Mouse (Mus musculus) B cell, adult 62 days (primary cell): ENCODE data around the gene Adal. TPM values are rescaled to one million over a fixed set of nuclear protein-coding genes. Genes with fewer than 3 reads are reported as not detected.

ENCODE experiments used
- total RNA-seq: library from RNA; stranded (reverse); gene quantifications from 4 replicates; pipeline ENCODE4 v1.2.4, GENCODE M21; 2023

Gene Adal
- 13.6 to 19.3 TPM (median 16.8 TPM) in 4 replicates for total RNA-seq

DNA sequence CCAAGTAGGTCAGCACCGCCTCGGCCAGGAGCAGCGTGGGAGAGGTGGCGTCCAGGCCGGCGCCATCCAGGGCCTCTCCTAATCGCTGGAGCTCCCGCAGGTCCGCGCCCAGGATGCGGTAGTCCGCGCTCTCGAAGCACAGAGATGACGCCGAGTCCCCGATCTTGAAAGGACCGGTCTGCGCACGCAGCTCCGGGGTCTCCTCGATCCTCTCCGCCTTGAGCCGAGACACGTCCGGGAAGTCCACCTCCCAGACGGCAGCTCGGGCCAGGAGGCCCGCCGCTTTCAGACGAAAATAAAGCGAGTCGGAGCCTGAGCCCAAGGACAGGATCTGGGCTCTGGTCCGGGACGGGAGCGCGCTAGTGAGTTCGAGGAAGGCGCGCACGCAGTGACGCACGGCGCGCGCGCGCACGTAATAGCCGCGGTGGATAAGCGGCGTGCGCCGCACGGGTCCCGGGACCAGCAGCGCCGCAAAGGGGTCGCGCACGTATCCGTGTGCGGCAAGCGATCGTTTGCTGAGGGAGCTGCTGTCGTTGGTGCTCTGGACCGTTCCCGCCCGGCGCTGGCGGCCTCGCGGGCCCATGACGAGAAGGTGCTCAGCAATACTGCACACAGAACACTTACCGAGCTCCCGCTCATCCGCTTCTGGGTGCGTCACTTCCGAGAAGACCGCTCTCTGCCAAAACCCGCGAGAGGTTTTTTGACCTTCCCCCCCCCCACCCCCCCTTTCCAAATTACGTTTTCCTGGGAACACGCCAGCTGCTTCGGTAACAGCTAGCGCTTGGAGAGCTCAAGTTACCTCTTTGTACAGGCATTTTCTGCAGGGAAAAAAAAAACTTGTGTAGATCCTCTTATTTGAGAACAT is at the start of gene Adal, which contains the start of gene Lcmt2:
Gene Adal, plus strand, starts transcription at position 411 of the 865 bp plus-strand sequence.
Gene Lcmt2, minus strand, starts transcription at position 636 of the 865 bp plus-strand sequence.

DNA sequence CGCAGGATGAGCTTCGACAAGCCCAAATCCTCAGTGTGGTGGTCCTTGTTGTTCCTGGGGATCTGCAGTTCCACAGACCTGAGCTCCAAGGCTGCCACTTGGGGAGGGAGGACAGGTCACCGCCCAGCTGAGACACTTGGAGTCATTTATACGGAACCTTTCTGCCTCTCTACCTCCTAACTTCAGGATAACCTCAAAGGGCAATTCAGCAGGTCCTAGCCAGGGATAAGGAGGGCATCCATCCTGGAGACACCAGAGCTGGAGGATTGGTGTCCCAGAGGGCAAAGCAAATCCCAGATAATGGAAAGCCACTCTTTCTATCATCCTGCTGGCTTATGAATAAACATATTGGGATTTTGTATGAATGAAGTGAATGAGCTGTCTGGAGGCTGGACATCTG is 30.5 kb upstream of the Adal start, which contains the start of gene Tgm7:
Gene Tgm7, minus strand, starts transcription at position 101 of the 400 bp plus-strand sequence.

DNA sequence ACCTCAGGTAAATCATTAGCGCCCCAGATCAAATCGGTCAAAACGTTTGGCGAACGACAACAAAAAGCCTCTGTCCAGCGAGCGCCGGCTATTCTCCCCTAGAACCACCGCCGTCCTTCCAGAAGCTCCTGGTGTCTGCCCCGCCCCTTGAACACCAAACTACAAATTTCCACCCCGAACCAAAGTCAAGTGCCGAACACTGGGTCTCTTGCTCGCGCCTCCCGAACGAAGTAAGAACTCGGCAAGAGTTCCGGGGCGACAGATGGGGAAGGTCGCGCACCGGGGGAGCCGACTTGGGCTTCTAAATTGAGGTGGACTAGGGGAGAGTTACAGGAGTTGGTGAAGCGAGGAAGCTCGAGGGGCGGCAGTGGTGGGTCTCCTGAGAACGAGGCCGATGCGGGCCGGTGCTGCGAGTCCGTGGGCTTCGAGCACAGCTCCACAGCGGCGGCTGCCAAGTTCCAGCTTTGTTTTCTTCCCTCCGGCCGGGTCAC is 30.3 kb downstream of the Adal start, which contains the start of gene Tubgcp4:
Gene Tubgcp4, plus strand, starts transcription at position 174 of the 491 bp plus-strand sequence.

DNA sequence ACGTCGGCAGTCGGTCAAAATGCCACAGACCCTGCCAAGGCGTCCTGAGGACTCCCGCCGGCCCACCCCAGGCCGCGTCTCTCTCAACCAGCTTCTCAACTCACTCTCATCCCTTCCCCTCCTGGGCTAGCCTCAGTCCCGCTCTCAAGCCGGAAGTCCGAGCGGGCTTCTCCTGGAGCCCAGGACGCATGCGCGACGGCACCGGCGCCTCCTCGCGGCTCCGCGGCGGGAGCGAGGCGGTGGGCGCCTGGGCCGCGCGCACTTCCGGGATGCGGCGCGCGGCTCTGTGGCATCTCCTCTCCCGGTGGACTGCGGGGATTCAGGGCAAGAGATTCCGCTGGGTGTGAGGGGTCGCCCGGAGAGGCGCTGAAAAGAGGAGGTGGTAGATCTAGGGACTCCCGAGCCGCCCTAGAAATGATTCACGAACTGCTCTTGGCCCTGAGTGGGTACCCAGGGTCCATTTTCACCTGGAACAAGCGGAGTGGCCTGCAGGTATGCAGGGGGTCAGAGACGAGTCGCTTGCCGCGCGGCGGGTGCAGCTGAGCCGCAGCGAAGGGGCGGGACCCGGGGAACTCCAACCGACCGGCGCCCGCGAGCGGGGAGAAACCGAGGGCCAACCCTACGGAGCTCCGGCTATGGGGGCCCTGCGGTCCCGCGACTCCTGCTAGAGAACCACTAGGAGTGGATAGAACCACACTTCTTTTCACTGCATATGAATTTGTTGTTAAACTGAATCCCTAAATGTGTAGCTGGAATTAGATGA is 30.9 kb downstream of the Adal start, which contains the start of gene Zscan29:
Gene Zscan29, minus strand, starts transcription at position 146 of the 763 bp plus-strand sequence.

Other genes starting within 250 kb of the Adal start
- gene Ubr1, start 169.7 kb upstream of the Adal start, total RNA-seq = 65.5 to 69.8 TPM (median 68.6 TPM) in 4 replicates
- gene Tmem62, start 163.4 kb upstream of the Adal start, total RNA-seq = 16.7 to 30.8 TPM (median 24.9 TPM) in 4 replicates
- 75.5 to 85.5 TPM (median 83.6 TPM) in 4 replicates for gene Ccndbp1, start 132.0 kb upstream of the Adal start, total RNA-seq
- not detected in 4 replicates for gene Epb42, start 103.4 kb upstream of the Adal start, total RNA-seq
- gene Tgm5, start 54.6 kb upstream of the Adal start, total RNA-seq = not detected in 4 replicates
- gene Tgm7, start 30.6 kb upstream of the Adal start, total RNA-seq = not detected in 4 replicates
- gene Lcmt2, start 225 bp downstream of the Adal start, total RNA-seq = 8.2 to 9.2 TPM (median 8.5 TPM) in 4 replicates
- 69.4 to 82.8 TPM (median 76.4 TPM) in 4 replicates for gene Tubgcp4, start 30.2 kb downstream of the Adal start, total RNA-seq
- 24.6 to 30.0 TPM (median 26.4 TPM) in 4 replicates for gene Zscan29, start 30.7 kb downstream of the Adal start, total RNA-seq
- gene Trp53bp1, start 131.0 kb downstream of the Adal start, total RNA-seq = 89.0 to 109 TPM (median 98.1 TPM) in 4 replicates
- gene Map1a, start 149.2 kb downstream of the Adal start, total RNA-seq = 0.06 to 0.55 TPM (median 0.14 TPM) in 4 replicates
- 24.5 to 29.2 TPM (median 25.0 TPM) in 4 replicates for gene Ppip5k1, start 215.0 kb downstream of the Adal start, total RNA-seq
- not detected in 4 replicates for gene Ckmt1, start 217.3 kb downstream of the Adal start, total RNA-seq
- not detected in 4 replicates for gene Strc, start 246.7 kb downstream of the Adal start, total RNA-seq